Mouse (Mus musculus) liver, embryonic 18 days (tissue): Measurements from ENCODE around the gene Ksr1. TPM values are rescaled to one million over a fixed set of nuclear protein-coding genes. Genes with fewer than 3 reads are reported as not detected.

ENCODE experiments used
- polyA plus RNA-seq: library from polyadenylated mRNA; depleted of rRNA; stranded (reverse); fragments of >200 nt; gene quantifications from 2 replicates; pipeline ENCODE4 v1.2.3, GENCODE M21; 2012; rRNA removed

The Ksr1 gene
- 2.4 and 2.7 TPM in 2 replicates for polyA plus RNA-seq

GRCm38 (mm10) chr11:79146331-79146767, at the start of gene Ksr1:
Gene Ksr1 (minus strand): TSS chr11:79146407.

DNA sequence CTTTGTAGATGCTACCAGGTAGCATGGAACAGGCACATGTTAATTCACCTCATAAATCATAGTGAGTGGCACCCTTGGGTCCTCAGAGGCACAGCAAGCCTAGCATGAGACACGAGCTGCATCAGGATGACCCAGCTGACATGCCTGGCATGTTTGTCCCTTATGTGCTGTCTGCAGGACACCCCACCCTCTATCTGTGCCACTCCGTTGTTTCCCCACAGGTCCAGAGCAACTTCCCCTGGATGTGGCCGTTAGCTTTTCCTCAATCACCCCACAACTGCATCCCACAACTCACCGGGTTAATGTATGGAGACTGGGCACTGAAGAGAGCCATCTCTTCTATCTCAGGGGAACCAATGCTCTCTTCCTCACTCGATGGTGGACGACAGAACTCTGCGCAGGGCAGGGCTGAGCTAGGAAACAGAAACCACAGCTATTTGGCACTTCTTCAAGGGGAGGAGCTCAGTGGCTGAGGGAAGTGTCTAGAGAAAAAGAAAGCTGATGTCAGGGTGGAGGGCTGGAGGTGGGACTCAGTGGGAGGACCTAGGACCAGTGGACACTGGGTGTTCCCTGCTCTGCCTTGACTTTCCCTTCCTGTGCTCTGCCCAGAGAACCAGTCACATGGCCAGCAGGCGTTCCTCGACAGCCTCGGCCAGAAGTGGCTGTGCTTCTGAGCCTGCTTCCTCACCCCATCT, 161.6 kb downstream of the Ksr1 start, which contains the start of gene Lgals9:
Gene Lgals9, minus strand, starts transcription at position 464 of the 695 bp plus-strand sequence.

Other genes starting within 250 kb of the Ksr1 start
- 0.02 and 0.03 TPM in 2 replicates for gene Nos2, start 225.6 kb downstream of the Ksr1 start, polyA plus RNA-seq
- gene Lgals9, start 161.5 kb downstream of the Ksr1 start, polyA plus RNA-seq: 317 and 433 TPM in 2 replicates
- gene Wsb1, start 108.3 kb upstream of the Ksr1 start, polyA plus RNA-seq: 39.5 and 45.5 TPM in 2 replicates
- gene Gm9964, start 150.5 kb upstream of the Ksr1 start, polyA plus RNA-seq: not detected in 2 replicates
- gene Nf1, start 193.3 kb upstream of the Ksr1 start, polyA plus RNA-seq: 2.7 and 3.1 TPM in 2 replicates